Mouse (Mus musculus): ENCODE measurements around the gene Ston1. TPM values are rescaled to one million over a fixed set of nuclear protein-coding genes. Genes with fewer than 3 reads are reported as not detected.

The Ston1 gene
- polyA plus RNA-seq, 1 experiment from 2014 or later: 1.6 TPM

DNA sequence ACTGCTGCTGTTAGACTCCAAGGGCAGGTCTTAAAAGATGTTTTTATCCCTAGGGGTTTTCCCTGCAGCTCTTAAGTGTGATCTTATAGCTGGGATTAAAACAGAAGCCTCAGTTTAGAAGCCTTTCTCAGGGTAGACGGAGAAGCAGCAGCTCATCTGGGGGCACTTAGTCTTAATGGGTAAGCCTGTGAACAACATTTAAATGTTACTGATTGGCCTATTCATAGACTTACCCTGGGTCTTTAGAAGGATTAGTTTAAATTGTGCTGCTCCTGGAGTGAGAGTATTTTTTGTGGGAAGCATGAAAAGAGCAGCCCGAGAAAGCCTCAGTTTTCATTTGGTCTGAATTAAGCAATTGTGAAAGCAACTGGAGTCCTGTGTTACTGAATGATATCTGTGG, 72.4 kb downstream of the Ston1 start:
- peak; percentile 68 for ATAC-seq
- H3K36me3 ChIP-seq (ENCODE audit: control insufficient read depth, insufficient read depth): no peaks in the 10 kb centered on the region

GRCm38 (mm10) chr17:88670800-88671199, 73.3 kb downstream of the Ston1 start:
- WGBS: 40% methylated on average over 4 of the region's 4 CpGs
- Histone ChIP-seq H3K27ac (ENCODE audit: low read length) (no peak overlapping the region), H3K27me3 (replicated peaks; ENCODE audit: control insufficient read depth, insufficient read depth, low read length) (0 out of 2 replicates have a peak, but pooled peaks cover 4% of the 10 kb centered on the region), H3K9me3 (ENCODE audit: control insufficient read depth, low read length) (no peaks in the 10 kb centered on the region), H3K36me3 (ENCODE audit: control insufficient read depth, insufficient read depth) (no peaks in the 10 kb centered on the region), H3K4me1 (replicated peaks; ENCODE audit: control insufficient read depth, insufficient read depth, low read length) (peaks cover 2% of the 10 kb centered on the region; the same call in 1 of the 2 replicates), H3K4me2 (ENCODE audit: low read length) (no peak overlapping the region), H3K4me3 (replicated peaks; ENCODE audit: low read length) (no peak overlapping the region), H3K9ac (replicated peaks; ENCODE audit: low read depth, low read length) (no peak overlapping the region)
- no peak for ATAC-seq

More for the DNA sequence above, 72.4 kb downstream of the Ston1 start:
- peaks cover 2% of the 10 kb centered on the region; the same call in 1 of the 2 replicates for H3K4me1 ChIP-seq (replicated peaks; ENCODE audit: control insufficient read depth, insufficient read depth, low read length)
- no peak overlapping the region for H3K9ac ChIP-seq (replicated peaks; ENCODE audit: low read depth, low read length)
- WGBS: 15% methylated on average over 2 of the region's 2 CpGs
- H3K27me3 ChIP-seq (replicated peaks; ENCODE audit: control insufficient read depth, insufficient read depth, low read length): 0 out of 2 replicates have a peak, but pooled peaks cover 4% of the 10 kb centered on the region
- H3K4me2 ChIP-seq (ENCODE audit: low read length): no peak overlapping the region
- H3K9me3 ChIP-seq (ENCODE audit: control insufficient read depth, low read length): no peaks in the 10 kb centered on the region
- H3K4me3 ChIP-seq (replicated peaks; ENCODE audit: low read length): no peak overlapping the region
- 0 out of 2 replicates have a peak overlapping the region, but pooled peaks have one; percentile 33 for H3K27ac ChIP-seq (ENCODE audit: low read length)

DNA sequence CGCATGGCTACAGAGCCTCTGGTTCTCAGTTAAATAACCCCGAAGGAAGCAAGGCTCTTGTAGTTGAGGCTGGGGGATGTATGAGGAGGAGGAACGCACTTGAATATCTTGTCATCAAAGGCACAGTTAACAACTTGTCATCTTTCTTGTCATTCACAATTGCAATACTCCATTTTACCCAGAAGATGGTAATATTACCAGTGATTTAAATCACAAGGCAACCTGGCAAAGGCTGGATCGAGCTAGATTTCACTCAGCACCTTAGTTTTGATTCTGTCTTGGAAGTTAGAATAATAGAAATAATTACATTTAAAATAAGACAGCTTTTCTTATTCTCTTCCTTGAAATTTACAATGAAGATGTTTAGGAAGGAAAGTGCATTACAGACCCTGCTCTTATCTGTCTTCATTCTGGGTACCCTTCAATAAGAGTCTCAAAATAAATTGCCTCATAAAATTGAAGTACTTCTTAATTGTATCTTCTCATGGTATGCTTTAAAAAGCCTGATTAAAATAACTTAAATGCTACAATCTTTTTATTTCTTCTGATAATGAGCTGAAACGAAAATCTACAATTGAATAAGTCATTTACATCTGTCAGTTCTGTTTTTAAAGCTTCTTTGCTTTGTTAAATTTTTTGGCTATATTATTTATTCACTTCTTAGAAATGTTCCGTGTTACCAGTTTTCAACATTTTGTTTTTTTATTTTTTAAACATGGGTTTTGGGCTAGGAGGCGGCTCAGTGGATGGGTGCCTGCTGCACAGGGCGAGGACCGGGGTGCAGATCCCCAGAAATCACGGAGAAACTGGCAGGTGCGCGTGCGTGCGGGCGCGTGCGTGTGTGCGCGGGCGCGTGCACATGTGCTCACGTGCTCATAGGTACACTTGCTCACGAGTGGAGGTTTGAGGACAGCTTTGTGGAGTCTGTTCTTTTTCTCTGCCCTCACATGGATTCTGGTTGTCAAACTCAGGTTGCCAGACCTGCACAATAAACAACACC, 78.1 kb downstream of the Ston1 start:
- Histone ChIP-seq H3K9ac (replicated peaks; ENCODE audit: low read depth, low read length) (no peak overlapping the region), H3K4me1 (replicated peaks; ENCODE audit: control insufficient read depth, insufficient read depth, low read length) (no peaks in the 10 kb centered on the region; the same call in 1 of the 2 replicates), H3K27me3 (replicated peaks; ENCODE audit: control insufficient read depth, insufficient read depth, low read length) (no peaks in the 10 kb centered on the region), H3K36me3 (ENCODE audit: control insufficient read depth, insufficient read depth) (no peaks in the 10 kb centered on the region), H3K9me3 (ENCODE audit: control insufficient read depth, low read length) (no peaks in the 10 kb centered on the region), H3K27ac (ENCODE audit: low read length) (peak overlapping the region; percentile 56; the same call in 1 of the 2 replicates), H3K4me3 (replicated peaks; ENCODE audit: low read length) (no peak overlapping the region), H3K4me2 (ENCODE audit: low read length) (no peak overlapping the region)
- ATAC-seq: peak; percentile 66
- 85% methylated on average over 23 of the region's 23 CpGs for WGBS

DNA sequence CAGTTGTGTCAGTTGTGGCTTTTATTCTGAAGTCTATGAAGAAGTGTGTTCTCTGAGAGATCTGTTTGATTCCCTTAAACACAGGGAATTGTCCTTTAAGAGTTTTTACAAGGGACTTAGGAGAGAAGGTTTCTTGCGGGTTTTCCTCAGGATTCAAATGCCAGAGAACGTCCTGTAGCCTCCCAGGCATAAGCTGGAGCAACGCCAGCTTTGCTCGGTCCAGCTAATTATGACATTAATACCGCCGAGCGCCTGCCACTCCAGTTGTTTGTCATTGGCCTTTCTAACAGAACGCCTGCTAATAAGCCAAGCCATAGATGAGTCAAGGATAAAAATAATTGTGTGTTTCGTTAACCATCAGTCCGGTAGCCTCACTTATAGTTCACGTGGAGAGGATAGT, 90.7 kb downstream of the Ston1 start:
- WGBS: 8% methylated on average over 11 of the region's 11 CpGs
- Histone ChIP-seq H3K4me1 (replicated peaks; ENCODE audit: control insufficient read depth, insufficient read depth, low read length) (peaks cover 5% of the 10 kb centered on the region; the same call in 1 of the 2 replicates), H3K36me3 (ENCODE audit: control insufficient read depth, insufficient read depth) (no peaks in the 10 kb centered on the region), H3K27me3 (replicated peaks; ENCODE audit: control insufficient read depth, insufficient read depth, low read length) (no peaks in the 10 kb centered on the region), H3K27ac (ENCODE audit: low read length) (no peak overlapping the region), H3K4me3 (replicated peaks; ENCODE audit: low read length) (no peak overlapping the region), H3K9me3 (ENCODE audit: control insufficient read depth, low read length) (no peaks in the 10 kb centered on the region), H3K9ac (replicated peaks; ENCODE audit: low read depth, low read length) (no peak overlapping the region), H3K4me2 (ENCODE audit: low read length) (no peak overlapping the region; the same call in 1 of the 2 replicates)
- ATAC-seq: no peak

GRCm38 (mm10) chr17:88696656-88697333, 99.3 kb downstream of the Ston1 start:
- Histone ChIP-seq H3K27me3 (replicated peaks; ENCODE audit: control insufficient read depth, insufficient read depth, low read length) (no peaks in the 10 kb centered on the region), H3K27ac (ENCODE audit: low read length) (peak overlapping the region; percentile 47; the same call in 1 of the 2 replicates), H3K9ac (replicated peaks; ENCODE audit: low read depth, low read length) (no peak overlapping the region), H3K9me3 (ENCODE audit: control insufficient read depth, low read length) (no peaks in the 10 kb centered on the region), H3K4me1 (replicated peaks; ENCODE audit: control insufficient read depth, insufficient read depth, low read length) (peaks cover 9% of the 10 kb centered on the region), H3K4me3 (replicated peaks; ENCODE audit: low read length) (no peak overlapping the region), H3K4me2 (ENCODE audit: low read length) (peak overlapping the region; percentile 11; the same call in 1 of the 2 replicates), H3K36me3 (ENCODE audit: control insufficient read depth, insufficient read depth) (no peaks in the 10 kb centered on the region)
- ATAC-seq: peak; percentile 85
- 33% methylated on average over 9 of the region's 9 CpGs for WGBS

DNA sequence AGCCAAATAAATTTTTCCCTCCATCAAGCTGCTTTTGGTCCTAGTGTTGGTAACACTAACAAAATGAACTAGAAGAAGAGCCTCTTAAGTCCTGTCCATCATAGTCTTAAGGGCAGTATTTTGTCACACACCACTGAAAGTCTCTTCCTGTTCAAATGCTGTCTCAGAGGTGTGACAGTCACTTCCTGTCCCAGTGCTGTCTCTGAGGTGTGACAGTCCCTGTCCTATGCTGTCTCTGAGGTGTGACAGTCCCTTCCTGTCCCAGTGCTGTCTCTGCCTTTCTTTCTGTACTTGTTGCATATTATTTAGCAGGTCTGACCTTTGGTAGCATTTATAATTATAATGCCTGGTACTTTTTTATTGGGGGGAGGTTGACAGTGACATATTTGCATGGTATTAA, 103.4 kb downstream of the Ston1 start:
- no peaks in the 10 kb centered on the region for H3K9me3 ChIP-seq (ENCODE audit: control insufficient read depth, low read length)

DNA sequence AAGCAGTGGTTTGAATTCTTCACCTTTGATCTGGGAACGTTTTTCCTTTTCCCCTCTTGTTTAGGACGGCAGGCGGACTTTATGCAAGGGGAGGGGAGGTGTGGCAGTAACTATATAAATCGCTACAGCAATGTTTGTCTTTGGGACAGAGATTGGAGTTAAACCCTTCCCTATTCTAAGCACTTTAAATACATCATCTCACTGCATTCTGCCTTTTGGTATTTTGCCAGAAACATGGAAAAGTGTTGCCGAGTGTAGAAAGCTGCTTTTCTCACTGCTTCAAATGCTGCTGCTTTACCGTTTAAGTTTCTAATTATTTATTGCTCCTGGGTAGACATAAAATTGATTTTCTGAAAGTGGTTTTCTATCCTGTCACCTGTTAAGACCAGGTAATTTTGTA, 104.9 kb downstream of the Ston1 start:
- no peak overlapping the region for H3K27ac ChIP-seq (ENCODE audit: low read length)
- H3K9ac ChIP-seq (replicated peaks; ENCODE audit: low read depth, low read length): no peak overlapping the region
- no peak overlapping the region for H3K4me2 ChIP-seq (ENCODE audit: low read length)
- H3K36me3 ChIP-seq (ENCODE audit: control insufficient read depth, insufficient read depth): no peaks in the 10 kb centered on the region
- H3K4me1 ChIP-seq (replicated peaks; ENCODE audit: control insufficient read depth, insufficient read depth, low read length): peaks cover 12% of the 10 kb centered on the region
- H3K4me3 ChIP-seq (replicated peaks; ENCODE audit: low read length): no peak overlapping the region
- ATAC-seq: peak; percentile 29; the same call in 1 of the 2 replicates
- H3K27me3 ChIP-seq (replicated peaks; ENCODE audit: control insufficient read depth, insufficient read depth, low read length): no peaks in the 10 kb centered on the region
- no peaks in the 10 kb centered on the region for H3K9me3 ChIP-seq (ENCODE audit: control insufficient read depth, low read length)
- WGBS: 15% methylated on average over 6 of the region's 6 CpGs

More for the DNA sequence above, 103.4 kb downstream of the Ston1 start:
- no peak overlapping the region for H3K4me2 ChIP-seq (ENCODE audit: low read length)
- H3K27me3 ChIP-seq (replicated peaks; ENCODE audit: control insufficient read depth, insufficient read depth, low read length): no peaks in the 10 kb centered on the region
- H3K4me3 ChIP-seq (replicated peaks; ENCODE audit: low read length): no peak overlapping the region
- no peaks in the 10 kb centered on the region for H3K36me3 ChIP-seq (ENCODE audit: control insufficient read depth, insufficient read depth)
- no peak for ATAC-seq
- no peak overlapping the region for H3K27ac ChIP-seq (ENCODE audit: low read length)
- H3K9ac ChIP-seq (replicated peaks; ENCODE audit: low read depth, low read length): no peak overlapping the region
- peaks cover 19% of the 10 kb centered on the region for H3K4me1 ChIP-seq (replicated peaks; ENCODE audit: control insufficient read depth, insufficient read depth, low read length)

- WGBS: 31% methylated on average over 4 of the region's 4 CpGs
- H3K27ac ChIP-seq (ENCODE audit: low read length): no peak overlapping the region
- H3K9ac ChIP-seq (replicated peaks; ENCODE audit: low read depth, low read length): no peak overlapping the region
These were observed 105.6 kb downstream of the Ston1 start for GRCm38 (mm10) chr17:88703112-88703511.

GRCm38 (mm10) chr17:88706231-88706649, 108.8 kb downstream of the Ston1 start:
- ATAC-seq: peak; percentile 62
- no peak overlapping the region for H3K4me3 ChIP-seq (replicated peaks; ENCODE audit: low read length)
- H3K9ac ChIP-seq (replicated peaks; ENCODE audit: low read depth, low read length): no peak overlapping the region
- peaks cover 12% of the 10 kb centered on the region for H3K4me1 ChIP-seq (replicated peaks; ENCODE audit: control insufficient read depth, insufficient read depth, low read length)
- whole genome bisulfite sequencing: 17% methylated on average over 8 of the region's 8 CpGs
- H3K9me3 ChIP-seq (ENCODE audit: control insufficient read depth, low read length): no peaks in the 10 kb centered on the region
- no peaks in the 10 kb centered on the region for H3K27me3 ChIP-seq (replicated peaks; ENCODE audit: control insufficient read depth, insufficient read depth, low read length)
- no peaks in the 10 kb centered on the region for H3K36me3 ChIP-seq (ENCODE audit: control insufficient read depth, insufficient read depth)
- H3K27ac ChIP-seq (ENCODE audit: low read length): no peak overlapping the region
- no peak overlapping the region for H3K4me2 ChIP-seq (ENCODE audit: low read length)

More at GRCm38 (mm10) chr17:88703112-88703511, 105.6 kb downstream of the Ston1 start:
- Histone ChIP-seq H3K4me2 (ENCODE audit: low read length) (no peak overlapping the region), H3K4me3 (replicated peaks; ENCODE audit: low read length) (no peak overlapping the region), H3K4me1 (replicated peaks; ENCODE audit: control insufficient read depth, insufficient read depth, low read length) (peaks cover 12% of the 10 kb centered on the region), H3K36me3 (ENCODE audit: control insufficient read depth, insufficient read depth) (no peaks in the 10 kb centered on the region), H3K9me3 (ENCODE audit: control insufficient read depth, low read length) (no peaks in the 10 kb centered on the region), H3K27me3 (replicated peaks; ENCODE audit: control insufficient read depth, insufficient read depth, low read length) (no peaks in the 10 kb centered on the region)
- no peak for ATAC-seq
